8 mouse cellular contexts compared by ENCODE assay signal in the genomic region with DNA sequence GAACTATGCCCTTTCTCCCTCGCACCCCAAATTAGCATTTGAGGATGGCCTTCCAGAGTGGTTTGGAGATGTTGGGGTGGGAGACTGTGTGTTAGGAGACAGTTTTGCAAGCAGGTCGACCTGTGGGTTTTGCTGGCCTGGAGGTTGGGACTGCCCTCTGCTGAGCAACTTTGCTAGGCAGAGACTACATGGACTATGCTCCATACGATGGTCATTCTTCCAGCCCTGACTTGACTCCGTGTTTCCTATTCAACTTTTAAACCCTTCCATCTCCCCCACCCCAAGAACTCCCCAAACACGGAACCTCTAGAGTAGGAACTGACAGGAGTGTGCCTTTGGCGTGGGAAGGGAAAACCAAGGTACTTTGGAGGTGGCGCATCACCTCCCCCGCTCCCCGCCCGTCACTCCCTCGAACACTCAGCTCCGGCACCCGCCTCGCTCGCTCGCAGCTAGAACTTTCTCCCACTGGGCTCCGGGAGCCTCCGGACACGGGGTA. TPM values are rescaled to one million over a fixed set of nuclear protein-coding genes. Genes with fewer than 3 reads are reported as not detected.
DNase-seq lines count a peak whose midpoint lies in the region; ATAC-seq and TF ChIP-seq lines count a peak whose summit lies in the region.

Tmcc3 (plus strand) TSS at position 439 of the 496 bp plus-strand sequence.

- in situ Hi-C loops in ES-E14 (cut with MboI; ENCODE audit: low sequenced_read_pairs in 2 of 2, unreplicated experiment in 2 of 2) = no loop called here

- peak within 1 kb of the TSS; percentile 71 for H3K9ac ChIP-seq in ES-E14 (ENCODE audit: insufficient read depth, low read depth, low read length, poor library complexity, severe bottlenecking)
- peak within 1 kb of the TSS; percentile 53 for H3K9ac ChIP-seq in embryonic facial prominence, embryonic 14.5 days (ENCODE audit: low read depth, low read length)
- peak within 1 kb of the TSS; percentile 64 for H3K9ac ChIP-seq in heart, embryonic 16.5 days (ENCODE audit: low read length)
- peak within 1 kb of the TSS; percentile 44 for H3K9ac ChIP-seq in neural tube, embryonic 14.5 days (replicated peaks; ENCODE audit: low read depth, low read length)

- peak in 1 of 2 experiments; percentile 22 for DNase-seq in frontal cortex, adult 2 months (ENCODE audit: extremely low spot score in 1 of 2, low spot score in 1 of 2)
- DNase-seq in frontal cortex, postnatal 36 days (ENCODE audit: low spot score in 2 of 2) = no peak
- no peak for DNase-seq in ES-E14 (ENCODE audit: low read depth, low spot score)
- DNase-seq in embryonic facial prominence, embryonic 14.5 days (ENCODE audit: low spot score) = no peak
- DNase-seq in left cerebral cortex, postnatal 14 days (ENCODE audit: low spot score in 2 of 2) = no peak
- DNase-seq in frontal cortex, postnatal 14 days (ENCODE audit: low spot score in 2 of 2) = no peak

- ATAC-seq in embryonic facial prominence, embryonic 14.5 days (ENCODE audit: low read depth) = no peak
- ATAC-seq in heart, embryonic 16.5 days (replicated peaks; ENCODE audit: extremely low read depth, insufficient read depth, low FRiP score) = no peak
- ATAC-seq in neural tube, embryonic 14.5 days (ENCODE audit: low read depth) = peak; percentile 31; the same call in 1 of the 2 replicates

- intact Hi-C loops in left cerebral cortex, postnatal 14 days (cut with DNase I) = no loop called here

- peak within 1 kb of the TSS; percentile 97 for H3K4me2 ChIP-seq in embryonic facial prominence, embryonic 14.5 days (ENCODE audit: low read depth, low read length)
- peak within 1 kb of the TSS; percentile 97 for H3K4me2 ChIP-seq in heart, embryonic 16.5 days (ENCODE audit: low read depth, low read length)
- H3K4me2 ChIP-seq in neural tube, embryonic 14.5 days (ENCODE audit: low read depth, low read length) = peak within 1 kb of the TSS; percentile 73

- no peaks in the 10 kb centered on the region for H3K36me3 ChIP-seq in ES-E14 (ENCODE audit: control insufficient read depth, insufficient read depth, low read length, poor library complexity, severe bottlenecking)
- H3K36me3 ChIP-seq in embryonic facial prominence, embryonic 14.5 days (ENCODE audit: control insufficient read depth, insufficient read depth, low read length) = no peaks in the 10 kb centered on the region
- no peaks in the 10 kb centered on the region for H3K36me3 ChIP-seq in heart, embryonic 16.5 days (ENCODE audit: control insufficient read depth, insufficient read depth)
- no peaks in the 10 kb centered on the region for H3K36me3 ChIP-seq in neural tube, embryonic 14.5 days (ENCODE audit: control insufficient read depth, insufficient read depth, low read length)

- H3K27ac ChIP-seq in ES-E14 (ENCODE audit: insufficient read depth, low read depth, low read length, poor library complexity, severe bottlenecking) = no peak within 1 kb of the TSS
- H3K27ac ChIP-seq in embryonic facial prominence, embryonic 14.5 days (replicated peaks; ENCODE audit: low read depth, low read length) = no peak within 1 kb of the TSS
- no peak within 1 kb of the TSS for H3K27ac ChIP-seq in heart, embryonic 16.5 days (ENCODE audit: low read length)
- no peak within 1 kb of the TSS for H3K27ac ChIP-seq in neural tube, embryonic 14.5 days (ENCODE audit: low read depth, low read length)

- peaks cover 0 to 2% of the 10 kb centered on the region in 2 experiments; a peak in 1 of 4 replicates for H3K4me1 ChIP-seq in ES-E14 (ENCODE audit: control insufficient read depth in 2 of 2, insufficient read depth in 2 of 2, low read length in 2 of 2, poor library complexity in 1 of 2)
- peaks cover 3% of the 10 kb centered on the region; the same call in 1 of the 2 replicates for H3K4me1 ChIP-seq in embryonic facial prominence, embryonic 14.5 days (ENCODE audit: control insufficient read depth, insufficient read depth, low read length)
- H3K4me1 ChIP-seq in heart, embryonic 16.5 days (ENCODE audit: control insufficient read depth, insufficient read depth, low read length) = peaks cover 4% of the 10 kb centered on the region; the same call in 1 of the 2 replicates
- peaks cover 6% of the 10 kb centered on the region; the same call in 1 of the 2 replicates for H3K4me1 ChIP-seq in neural tube, embryonic 14.5 days (ENCODE audit: control insufficient read depth, insufficient read depth, low read length)

- peaks cover 23% of the 10 kb centered on the region for H3K27me3 ChIP-seq in embryonic facial prominence, embryonic 14.5 days (replicated peaks; ENCODE audit: control insufficient read depth, insufficient read depth, low read length)
- peaks cover 5% of the 10 kb centered on the region for H3K27me3 ChIP-seq in heart, embryonic 16.5 days (ENCODE audit: control insufficient read depth, insufficient read depth, low read length)
- no peaks in the 10 kb centered on the region for H3K27me3 ChIP-seq in neural tube, embryonic 14.5 days (ENCODE audit: control insufficient read depth, insufficient read depth, low read length)

- WGBS in embryonic facial prominence, embryonic 14.5 days = 2% methylated on average over 19 of the region's 19 CpGs
- 2% methylated on average over 19 of the region's 19 CpGs for WGBS in heart, embryonic 16.5 days
- WGBS in neural tube, embryonic 14.5 days = 1% methylated on average over 19 of the region's 19 CpGs

- no peaks in the 10 kb centered on the region for H3K9me3 ChIP-seq in ES-E14 (ENCODE audit: control insufficient read depth, insufficient read depth, low read depth, low read length)
- H3K9me3 ChIP-seq in embryonic facial prominence, embryonic 14.5 days (ENCODE audit: control insufficient read depth, low read length) = no peaks in the 10 kb centered on the region
- no peaks in the 10 kb centered on the region for H3K9me3 ChIP-seq in heart, embryonic 16.5 days (replicated peaks; ENCODE audit: control insufficient read depth, low read length)
- no peaks in the 10 kb centered on the region for H3K9me3 ChIP-seq in neural tube, embryonic 14.5 days (ENCODE audit: control insufficient read depth, low read length)

- peak within 1 kb of the TSS; percentile 60 to 75 for H3K4me3 ChIP-seq in ES-E14 (ENCODE audit: insufficient read depth in 1 of 2, low read depth in 1 of 2, low read length in 2 of 2, poor library complexity in 1 of 2, severe bottlenecking in 1 of 2)
- H3K4me3 ChIP-seq in embryonic facial prominence, embryonic 14.5 days (ENCODE audit: low read depth, low read length) = peak within 1 kb of the TSS; percentile 50
- peak within 1 kb of the TSS; percentile 62 for H3K4me3 ChIP-seq in heart, embryonic 16.5 days (ENCODE audit: low read length)
- H3K4me3 ChIP-seq in neural tube, embryonic 14.5 days (ENCODE audit: low read depth, low read length) = peak within 1 kb of the TSS; percentile 39

TF ChIP-seq in ES-E14, 5 proteins besides CTCF, POLR2A, EP300 and RAD21:
- no peak for TF ChIP-seq CHD2 (IDR thresholded peaks at IDR 0.05; ENCODE audit: low read depth, low read length)
- no peak for TF ChIP-seq ZC3H11A (IDR thresholded peaks at IDR 0.05; ENCODE audit: borderline replicate concordance, low read depth, low read length)
- TF ChIP-seq MAFK (IDR thresholded peaks at IDR 0.05; ENCODE audit: insufficient read depth, low read depth, low read length) = no peak
- no peak for TF ChIP-seq ZNF384 (IDR thresholded peaks at IDR 0.05; ENCODE audit: low read depth, low read length)
- TF ChIP-seq HCFC1 (IDR thresholded peaks at IDR 0.05; ENCODE audit: borderline replicate concordance, insufficient read depth, low read length) = no peak

RNA-seq across cellular contexts. Expression of gene Tmcc3, which starts in this region (rescaled TPM):
- polyA plus RNA-seq in frontal cortex, adult 2 months (2012; rRNA removed) = 18.1 and 18.9 TPM in 2 replicates
- total RNA-seq in ES-E14 (2012; rRNA removed) = 5.8 and 7.0 TPM in 2 replicates
- polyA plus RNA-seq in embryonic facial prominence, embryonic 14.5 days (2014; fragmentation: Nextera tagmentation; extraction: Ambion mirVana) = 16.0 and 17.4 TPM in 2 replicates
- 8.7 and 11.4 TPM in 2 replicates for polyA plus RNA-seq in heart, embryonic 16.5 days (2015; fragmentation: Nextera tagmentation; extraction: Ambion mirVana)
- 10 to 100 TPM; 18.5 to 22.5 TPM for total RNA-seq in left cerebral cortex, postnatal 14 days (2021)
- 19.1 and 24.2 TPM in 2 replicates for polyA plus RNA-seq in neural tube, embryonic 14.5 days (2014; fragmentation: Nextera tagmentation; extraction: Ambion mirVana)
